Mouse (Mus musculus) C2C12 (cell line): ENCODE measurements around the gene Htr3b. TPM values are rescaled to one million over a fixed set of nuclear protein-coding genes. Genes with fewer than 3 reads are reported as not detected.

Experiments used
- H3K27me3 ChIP-seq: one replicate; pipeline ENCODE4 v1.6.1; 2011; ENCODE audit not compliant: control insufficient read depth, insufficient read depth, insufficient read length
- H3K36me3 ChIP-seq: one replicate; pipeline ENCODE4 v1.6.1; 2011; ENCODE audit not compliant: control insufficient read depth, insufficient read depth
- H3K4me3 ChIP-seq: one replicate; pipeline ENCODE4 v1.5.1; 2011; ENCODE audit warnings: mild to moderate bottlenecking, control low read depth; ENCODE audit not compliant: poor library complexity, insufficient read depth, severe bottlenecking
- H3K79me2 ChIP-seq: one replicate; pipeline ENCODE4 v1.6.1; 2011; ENCODE audit not compliant: control insufficient read depth, insufficient read depth
- H3K79me3 ChIP-seq: one replicate; pipeline ENCODE4 v1.6.1; 2011; ENCODE audit warnings: low read depth, control low read depth
- H3ac ChIP-seq: one replicate; pipeline ENCODE3; 2011; ENCODE audit warnings: low read depth; ENCODE audit not compliant: control insufficient read depth, insufficient read length
- CEBPB ChIP-seq: IDR thresholded peaks from one replicate; pipeline ENCODE4 v1.6.1; 2011; ENCODE audit warnings: low read depth, mild to moderate bottlenecking, control low read depth, moderate library complexity
- CTCF ChIP-seq: IDR thresholded peaks from one replicate; pipeline ENCODE4 v1.5.1; 2011; ENCODE audit not compliant: control insufficient read depth, insufficient read depth, insufficient read length
- FOSL1 ChIP-seq: IDR thresholded peaks from one replicate; pipeline ENCODE4 v1.8.0; 2011; ENCODE audit warnings: mild to moderate bottlenecking, low read length; ENCODE audit not compliant: poor library complexity, insufficient read depth, severe bottlenecking
- MAX ChIP-seq: IDR thresholded peaks from one replicate; pipeline ENCODE4 v1.6.1; 2011; ENCODE audit warnings: mild to moderate bottlenecking, control low read depth
- MYOD1 ChIP-seq: IDR thresholded peaks from one replicate; pipeline ENCODE4 v1.6.1; 2011; ENCODE audit warnings: low read depth; ENCODE audit not compliant: control insufficient read depth, insufficient read length
- MYOG ChIP-seq: IDR thresholded peaks from one replicate; pipeline ENCODE4 v1.6.1; 2011; ENCODE audit not compliant: control insufficient read depth, insufficient read length; ENCODE audit errors: extremely low read depth
- USF1 ChIP-seq: IDR thresholded peaks from one replicate; pipeline ENCODE4 v1.6.1; 2011; ENCODE audit warnings: low read depth, mild to moderate bottlenecking, control low read depth, moderate library complexity
- polyA plus RNA-seq: library from polyadenylated mRNA; unstranded; fragments of >200 nt; fragmentation: generic; extraction: Trizol; gene quantifications from one replicate; pipeline ENCODE4 v1.2.1, GENCODE M21; 2012; ENCODE audit warnings: missing spikeins

Gene Htr3b
- polyA plus RNA-seq, 1 experiment, result not detected

- H3K36me3 ChIP-seq, result no peaks in the 10 kb centered on the region
- TF ChIP-seq MYOG (no peak), MAX (no peak), CEBPB (no peak), MYOD1 (no peak), FOSL1 (no peak), USF1 (no peak), CTCF (no peak)
- H3K4me3 ChIP-seq, result no peak overlapping the region
- no peak overlapping the region for H3ac ChIP-seq
- H3K79me2 ChIP-seq, result peaks cover 13% of the 10 kb centered on the region
- peaks cover 5% of the 10 kb centered on the region for H3K79me3 ChIP-seq
- H3K27me3 ChIP-seq, result no peaks in the 10 kb centered on the region
Measured at GRCm38 (mm10) chr9:48981827-48982226, 17.0 kb upstream of the Htr3b start.

DNA sequence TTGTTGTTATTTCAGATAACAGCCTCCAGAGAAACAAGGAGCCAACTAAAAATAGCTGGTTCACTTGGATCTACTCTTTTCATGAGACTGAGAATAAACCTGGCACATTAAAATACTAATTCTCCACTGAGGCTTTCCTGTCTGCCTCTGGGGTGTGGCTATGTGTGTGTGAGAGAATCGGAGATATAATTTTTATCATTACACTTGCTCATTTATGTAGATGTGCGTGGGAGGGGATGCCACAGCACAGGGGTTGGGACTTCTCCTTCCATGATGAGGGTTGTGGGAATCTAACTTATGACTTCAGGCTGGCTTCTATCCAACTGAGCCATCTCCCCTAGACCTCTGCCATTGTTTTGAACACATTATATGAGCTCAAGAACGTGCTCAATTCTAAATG lies 16.0 kb upstream of the Htr3b start:
- Histone ChIP-seq H3K27me3 (no peaks in the 10 kb centered on the region), H3K79me2 (peaks cover 2% of the 10 kb centered on the region)
- TF ChIP-seq USF1 (no peak), CEBPB (no peak)

DNA sequence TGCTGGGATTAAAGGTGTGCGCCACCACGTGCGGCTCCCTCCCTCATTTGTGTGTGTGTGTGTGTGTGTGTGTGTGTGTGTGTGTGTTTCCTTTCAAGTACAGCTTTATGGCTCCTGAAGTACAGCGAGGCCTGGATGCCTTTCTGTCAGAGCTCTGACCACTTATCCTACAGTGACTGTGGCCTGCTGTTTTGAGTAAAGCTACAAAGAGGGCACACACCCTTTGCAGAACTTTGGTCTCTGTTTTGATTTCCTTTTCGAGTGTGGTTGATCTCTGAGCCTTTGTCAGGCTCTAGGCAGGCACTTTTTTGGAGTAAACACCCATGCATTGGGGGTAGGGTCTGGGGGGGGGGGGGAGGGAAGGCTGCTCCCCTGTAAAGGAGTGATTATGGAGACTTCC lies 15.6 kb upstream of the Htr3b start:
- TF ChIP-seq MYOG (no peak), MAX (no peak), MYOD1 (no peak), CTCF (no peak), FOSL1 (no peak), USF1 (no peak), CEBPB (no peak)
- no peaks in the 10 kb centered on the region for H3K27me3 ChIP-seq
- no peak overlapping the region for H3K4me3 ChIP-seq
- H3ac ChIP-seq, result no peak overlapping the region
- no peaks in the 10 kb centered on the region for H3K79me2 ChIP-seq
- H3K79me3 ChIP-seq, result no peaks in the 10 kb centered on the region
- no peaks in the 10 kb centered on the region for H3K36me3 ChIP-seq

More for the DNA sequence above, 16.0 kb upstream of the Htr3b start:
- Histone ChIP-seq H3K79me3 (no peaks in the 10 kb centered on the region), H3ac (no peak overlapping the region), H3K4me3 (no peak overlapping the region), H3K36me3 (no peaks in the 10 kb centered on the region)

GRCm38 (mm10) chr9:48976661-48977355 lies 12.0 kb upstream of the Htr3b start:
- Histone ChIP-seq H3K79me3 (no peaks in the 10 kb centered on the region), H3K36me3 (no peaks in the 10 kb centered on the region), H3ac (no peak overlapping the region), H3K4me3 (no peak overlapping the region), H3K27me3 (no peaks in the 10 kb centered on the region), H3K79me2 (no peaks in the 10 kb centered on the region)
- no peak for TF ChIP-seq FOSL1
- no peak for TF ChIP-seq USF1
- no peak for TF ChIP-seq CTCF
- TF ChIP-seq CEBPB, result no peak
- no peak for TF ChIP-seq MAX
- TF ChIP-seq MYOD1, result no peak
- no peak for TF ChIP-seq MYOG

DNA sequence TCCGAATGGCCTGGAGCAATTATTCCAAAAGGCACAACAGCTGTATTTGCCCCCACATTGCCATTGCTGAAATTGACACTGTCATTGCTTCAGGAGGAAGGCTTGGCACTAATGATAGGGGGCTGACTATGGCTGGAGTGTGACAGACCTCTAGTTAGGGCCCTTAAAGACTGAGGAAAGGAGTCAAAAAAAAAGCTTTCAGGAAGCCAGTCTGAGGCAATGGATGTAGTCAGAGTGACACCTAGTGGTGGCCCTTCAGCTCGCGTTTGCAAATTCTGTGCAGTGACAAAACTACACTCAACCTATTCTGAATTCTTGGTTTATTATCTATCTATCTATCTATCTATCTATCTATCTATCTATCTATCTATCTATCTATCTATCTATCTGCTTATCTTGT lies 7.7 kb upstream of the Htr3b start:
- H3ac ChIP-seq, result no peak overlapping the region
- H3K27me3 ChIP-seq, result no peaks in the 10 kb centered on the region
- H3K79me3 ChIP-seq, result no peaks in the 10 kb centered on the region
- H3K79me2 ChIP-seq, result no peaks in the 10 kb centered on the region
- TF ChIP-seq MYOG (no peak), CEBPB (no peak), MYOD1 (no peak), CTCF (no peak), FOSL1 (no peak)
- no peak overlapping the region for H3K4me3 ChIP-seq
- H3K36me3 ChIP-seq, result no peaks in the 10 kb centered on the region

DNA sequence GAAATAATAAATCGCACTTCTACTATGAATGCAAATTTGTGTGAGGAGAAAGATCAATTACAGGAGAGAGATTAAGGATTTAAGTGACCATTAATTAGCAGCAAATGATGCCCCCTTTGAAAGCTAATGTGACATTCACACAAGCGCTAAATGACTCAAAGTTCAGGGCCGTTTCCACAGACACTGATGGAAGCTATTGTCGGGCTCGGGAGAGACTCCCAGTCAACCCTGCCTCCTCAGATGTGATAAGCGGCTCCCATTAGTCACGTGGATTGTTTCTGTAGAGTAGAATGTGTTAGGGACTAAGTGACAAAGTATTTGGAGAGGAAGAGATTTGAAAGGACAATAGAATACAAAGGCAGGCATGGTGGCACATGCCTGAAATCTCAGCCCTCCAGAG lies 2.7 kb downstream of the Htr3b start:
- Histone ChIP-seq H3K79me3 (no peaks in the 10 kb centered on the region), H3ac (no peak overlapping the region), H3K79me2 (no peaks in the 10 kb centered on the region), H3K27me3 (peaks cover 31% of the 10 kb centered on the region), H3K4me3 (no peak overlapping the region), H3K36me3 (no peaks in the 10 kb centered on the region)
- TF ChIP-seq MAX (no peak), FOSL1 (no peak), MYOG (no peak), CEBPB (no peak), CTCF (no peak), USF1 (no peak), MYOD1 (no peak)
